Mouse (Mus musculus): ENCODE measurements at regions not wholly inside any gene's neighbourhood (a gene's known extent, or its start where the extent isn't known, plus 50 kb on each side); places are given as distances from the start of the nearest gene placed in this dataset.

DNA sequence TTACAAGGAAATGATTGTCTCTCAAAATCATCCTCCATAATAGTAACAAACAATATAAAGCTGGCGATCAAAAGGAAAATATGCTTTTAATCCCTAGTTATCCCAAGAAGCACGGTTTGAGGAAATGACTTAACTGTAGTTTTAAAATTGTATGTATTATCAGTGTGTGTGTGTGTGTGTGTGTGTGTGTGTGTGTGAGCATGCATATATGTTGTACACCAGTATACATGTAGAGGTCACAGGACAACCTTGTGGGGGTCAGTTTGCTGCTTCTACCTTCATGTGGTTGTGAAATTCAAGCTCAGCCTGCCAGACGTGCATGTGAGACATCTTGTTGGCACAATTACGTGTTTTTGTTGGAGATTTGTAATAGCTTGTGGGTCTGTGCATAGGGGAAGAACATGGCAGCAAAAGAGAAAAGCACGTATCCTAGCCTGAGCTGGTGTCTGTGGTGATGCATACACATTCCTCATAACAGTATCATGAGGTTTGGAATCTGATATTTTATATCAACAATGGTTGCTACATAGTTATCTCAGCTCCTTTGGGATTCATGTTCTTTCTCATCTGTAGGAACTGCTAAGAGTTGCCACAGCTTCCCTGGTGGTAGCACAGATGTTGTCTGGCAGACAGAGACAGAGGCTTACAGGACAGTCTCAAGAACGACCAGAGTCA, 622.4 kb downstream of the Kcnj2 start:
- TF ChIP-seq CTCF (IDR thresholded peaks at IDR 0.05; ENCODE audit: low read depth): no peak
- TF ChIP-seq EP300 (IDR thresholded peaks at IDR 0.05; ENCODE audit: low read depth): no peak
